Mouse (Mus musculus) megakaryocyte progenitor cell, adult 5-6 weeks (primary cell): ENCODE data around the gene Smpd4. TPM values are rescaled to one million over a fixed set of nuclear protein-coding genes. Genes with fewer than 3 reads are reported as not detected.
A peak's percentile ranks its signal among the peaks of the same experiment; 100 is the strongest.
"Not testable (repeated sequence)": the region's sequence is repeated elsewhere in the genome, so short reads cannot be mapped to it uniquely, and the experiment has no call there.

Source experiments
- ATAC-seq: replicated peaks from 2 replicates; pipeline ENCODE4 v1.8.0; 2016; ENCODE audit warnings: mild to moderate bottlenecking, moderate TSS enrichment, inconsistent platforms; ENCODE audit not compliant: poor library complexity
- total RNA-seq, 2 experiments: library from RNA; stranded (forward) in 1 of 2; stranded (reverse) in 1 of 2; fragments of 157-497, 149-512 nt in 1 of 2; fragments of 200-1000 nt in 1 of 2; gene quantifications; 2 replicates each; pipeline versions ENCODE4 v1.2.3 to v1.2.4; 2015 to 2017

Gene Smpd4
- total RNA-seq (2015), result 59.3 and 76.5 TPM in 2 replicates
- total RNA-seq (2017), result 49.1 and 49.3 TPM in 2 replicates

GRCm38 (mm10) chr16:17619198-17620105 is at the start of gene Smpd4:
TSS of gene Smpd4 (plus strand) at chr16:17619354.
- ATAC-seq, result peak; percentile 84

- peak; percentile 99 for ATAC-seq
These were observed 43.0 kb upstream of the Smpd4 start for GRCm38 (mm10) chr16:17575870-17576824.

- no peak for ATAC-seq
These were observed 42.3 kb upstream of the Smpd4 start for GRCm38 (mm10) chr16:17576825-17577215.

- peak; percentile 85 for ATAC-seq
These were observed 36.1 kb upstream of the Smpd4 start, which contains the start of gene Slc7a4 for GRCm38 (mm10) chr16:17583064-17583463. TSS of gene Slc7a4 (minus strand) at chr16:17583214.

GRCm38 (mm10) chr16:17584555-17584954 is 34.6 kb upstream of the Smpd4 start:
- no peak for ATAC-seq

GRCm38 (mm10) chr16:17590731-17591130 is 28.4 kb upstream of the Smpd4 start:
- no peak for ATAC-seq

DNA sequence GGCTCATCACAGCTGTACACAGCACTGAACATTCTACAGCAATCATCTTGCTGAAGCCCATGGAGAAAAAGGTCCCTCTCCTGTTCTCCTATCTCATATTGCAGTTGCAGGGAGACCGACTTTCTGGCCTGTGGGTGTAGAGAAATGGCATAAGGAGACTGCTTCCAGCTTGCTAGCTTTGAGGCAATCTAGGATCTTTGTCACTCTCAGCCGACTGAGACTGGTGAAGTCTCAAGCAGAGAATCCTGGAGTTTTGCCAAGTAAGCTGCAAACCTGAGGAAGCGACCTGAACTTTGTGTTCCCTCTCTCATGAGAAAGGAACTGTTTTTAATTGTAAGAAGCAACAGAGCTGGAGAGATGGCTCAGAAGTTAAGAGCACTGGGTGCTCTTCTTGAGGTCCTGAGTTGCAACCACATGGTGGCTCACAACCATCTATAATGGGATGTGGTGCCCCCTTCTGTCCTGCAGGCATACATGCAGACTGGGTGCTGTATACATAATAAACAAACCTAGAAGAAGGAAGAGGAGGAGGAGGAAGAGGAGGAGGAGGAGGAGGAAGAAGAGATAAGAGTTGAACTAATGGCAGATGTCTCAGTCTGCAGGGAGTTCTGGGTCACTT is 18.1 kb upstream of the Smpd4 start:
- ATAC-seq, result peak; percentile 77

- ATAC-seq, result no peak
These were observed 14.2 kb upstream of the Smpd4 start for GRCm38 (mm10) chr16:17604941-17605340.

- ATAC-seq, result no peak
These were observed 13.5 kb upstream of the Smpd4 start for GRCm38 (mm10) chr16:17605684-17606083.

- ATAC-seq, result no peak
These were observed 7.8 kb upstream of the Smpd4 start for GRCm38 (mm10) chr16:17611383-17611782.

DNA sequence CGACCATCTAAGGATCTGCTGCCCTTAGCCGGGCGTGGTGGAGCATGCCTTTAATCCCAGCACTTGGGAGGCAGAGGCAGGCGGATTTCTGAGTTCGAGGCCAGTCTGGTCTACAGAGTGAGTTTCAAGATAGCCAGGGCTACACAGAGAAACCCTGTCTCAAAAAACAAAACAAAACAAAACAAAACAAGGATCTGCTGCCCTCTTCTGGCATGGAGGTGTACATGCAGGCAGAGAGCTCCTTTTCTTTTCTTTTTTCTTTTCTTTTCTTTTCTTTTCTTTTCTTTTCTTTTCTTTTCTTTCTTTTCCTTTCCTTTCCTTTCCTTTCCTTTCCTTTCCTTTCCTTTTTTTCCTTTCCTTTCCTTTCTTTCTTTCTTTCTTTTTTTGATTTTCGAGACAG is 4.4 kb upstream of the Smpd4 start:
- ATAC-seq, result not testable (repeated sequence)

DNA sequence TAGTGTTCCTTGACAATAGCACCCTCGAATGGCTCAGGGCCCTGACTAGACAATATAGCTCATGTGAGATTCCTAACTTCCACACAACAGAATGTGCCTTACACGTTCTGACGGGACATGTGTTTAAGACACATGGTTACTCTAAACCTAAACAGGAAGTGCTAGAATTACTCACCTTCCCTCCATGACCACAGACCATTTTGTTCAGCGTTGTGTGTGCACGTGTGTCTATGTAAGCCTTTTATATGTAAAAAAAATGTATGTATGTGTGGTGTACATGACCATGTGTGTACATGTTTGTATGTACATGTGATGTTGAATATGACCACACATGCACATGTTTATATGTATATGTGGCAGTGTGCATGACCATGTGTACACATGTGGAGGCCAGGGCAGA is 2.9 kb upstream of the Smpd4 start:
- ATAC-seq, result no peak

GRCm38 (mm10) chr16:17617922-17618565 is 1.1 kb upstream of the Smpd4 start:
- ATAC-seq, result peak; percentile 94

DNA sequence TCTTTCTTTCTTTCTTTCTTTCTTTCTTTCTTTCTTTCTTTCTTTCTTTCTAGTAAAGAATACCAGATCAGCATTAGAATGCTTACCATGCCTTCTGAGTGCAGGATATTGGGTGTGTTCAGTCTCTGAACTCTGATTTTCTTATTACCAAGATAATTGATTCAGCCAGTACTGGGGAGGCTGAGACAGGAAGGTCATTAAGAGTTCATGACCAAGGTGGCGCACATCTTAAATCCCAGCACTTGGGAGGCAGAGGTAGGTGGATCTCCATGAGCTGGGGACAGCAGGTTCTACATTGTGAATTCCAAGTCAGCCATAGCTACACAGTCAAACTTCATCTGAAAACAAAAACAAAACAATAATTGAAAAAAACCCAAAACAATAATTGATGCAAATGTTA is 2.8 kb downstream of the Smpd4 start:
- ATAC-seq, result no peak

GRCm38 (mm10) chr16:17625488-17626268 is 6.5 kb downstream of the Smpd4 start:
- ATAC-seq, result peak; percentile 85

DNA sequence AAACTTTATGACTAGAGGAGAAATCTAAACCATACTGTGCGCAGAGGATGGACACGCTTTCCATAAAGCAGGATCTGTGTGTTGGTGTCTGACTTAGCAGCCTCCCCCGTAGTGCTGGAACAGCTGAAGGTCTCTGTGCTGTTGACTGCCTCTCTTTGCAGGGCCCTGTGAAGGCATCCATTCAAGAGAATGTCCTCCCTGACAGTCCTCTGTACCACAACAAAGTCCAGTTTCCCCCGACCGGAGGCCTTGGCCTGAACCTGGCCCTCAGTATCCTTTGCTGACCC is 7.1 kb downstream of the Smpd4 start:
- ATAC-seq, result no peak

DNA sequence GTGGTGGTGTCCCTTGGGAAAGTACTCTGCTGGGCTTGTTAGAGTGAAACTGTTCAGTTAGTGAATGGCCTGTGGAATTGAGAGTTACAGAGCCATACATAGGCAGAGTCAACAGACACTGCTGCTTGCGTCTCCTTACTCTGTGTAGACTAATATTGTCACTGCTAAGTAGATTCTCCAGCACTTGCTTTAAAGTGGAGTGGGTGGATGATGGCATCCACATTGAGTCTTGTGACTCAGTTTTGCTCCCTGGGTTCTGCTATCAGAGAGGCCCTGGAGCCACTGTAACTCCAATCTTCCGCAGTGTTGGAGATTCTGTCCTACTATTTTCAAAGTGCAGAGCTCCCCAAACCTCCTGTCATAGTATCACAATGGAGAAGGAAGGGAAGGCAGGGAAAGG is 13.4 kb downstream of the Smpd4 start:
- ATAC-seq, result no peak

- no peak for ATAC-seq
These were observed 14.5 kb downstream of the Smpd4 start for GRCm38 (mm10) chr16:17633481-17634181.

GRCm38 (mm10) chr16:17636904-17637303 is 17.8 kb downstream of the Smpd4 start:
- no peak for ATAC-seq
